Mouse (Mus musculus): ENCODE data around the gene Odf2l. TPM values are rescaled to one million over a fixed set of nuclear protein-coding genes. Genes with fewer than 3 reads are reported as not detected.

Gene Odf2l
- polyA plus RNA-seq, 1 experiment from 2014 or later, result 18.7 TPM

DNA sequence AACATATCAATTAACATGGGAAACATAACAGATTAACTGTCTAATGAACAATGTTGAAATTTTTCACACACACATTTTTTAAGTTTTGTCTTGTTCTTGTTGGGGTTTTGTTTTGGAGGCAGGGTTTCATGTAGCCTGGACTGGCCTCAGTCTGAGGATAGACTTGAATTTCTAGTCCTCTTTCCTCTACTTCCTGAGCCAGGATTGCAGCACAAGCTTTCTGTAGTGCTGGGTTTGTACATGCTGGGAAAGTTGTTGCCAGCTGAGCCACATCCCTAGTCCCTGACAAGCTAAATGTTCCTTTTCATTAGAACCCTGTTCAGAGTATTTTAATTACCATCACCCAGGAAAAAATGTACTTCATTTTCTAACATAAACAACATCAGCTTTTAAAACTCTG is 29.6 kb downstream of the Odf2l start:
- Histone ChIP-seq H3K9ac (ENCODE audit: low read depth, low read length) (no peak overlapping the region), H3K27ac (ENCODE audit: low read depth, low read length) (no peak overlapping the region)

GRCm38 (mm10) chr3:145151092-145151491 is 32.7 kb downstream of the Odf2l start:
- DNase-seq (ENCODE audit: low spot score) (no peak), ATAC-seq (replicated peaks; ENCODE audit: low FRiP score) (no peak)
- Histone ChIP-seq H3K4me3 (ENCODE audit: low read depth, low read length) (no peak overlapping the region), H3K4me1 (replicated peaks; ENCODE audit: control insufficient read depth, insufficient read depth, low read length) (no peaks in the 10 kb centered on the region), H3K27ac (ENCODE audit: low read depth, low read length) (no peak overlapping the region), H3K4me2 (no peak overlapping the region), H3K9me3 (ENCODE audit: control insufficient read depth, low read length) (no peaks in the 10 kb centered on the region), H3K36me3 (ENCODE audit: control insufficient read depth, insufficient read depth, low read length) (0 out of 2 replicates have a peak, but pooled peaks cover 4% of the 10 kb centered on the region), H3K27me3 (replicated peaks; ENCODE audit: control insufficient read depth, insufficient read depth, low read length) (no peaks in the 10 kb centered on the region), H3K9ac (ENCODE audit: low read depth, low read length) (no peak overlapping the region)
- 90% methylated on average over 7 of the region's 7 CpGs for WGBS

More for the DNA sequence above, 29.6 kb downstream of the Odf2l start:
- H3K4me3 ChIP-seq (ENCODE audit: low read depth, low read length), result no peak overlapping the region
- no peaks in the 10 kb centered on the region for H3K9me3 ChIP-seq (ENCODE audit: control insufficient read depth, low read length)
- ATAC-seq (replicated peaks; ENCODE audit: low FRiP score) (no peak), DNase-seq (ENCODE audit: low spot score) (no peak)
- no peak overlapping the region for H3K4me2 ChIP-seq
- H3K4me1 ChIP-seq (replicated peaks; ENCODE audit: control insufficient read depth, insufficient read depth, low read length), result no peaks in the 10 kb centered on the region
- 0 out of 2 replicates have a peak, but pooled peaks cover 4% of the 10 kb centered on the region for H3K36me3 ChIP-seq (ENCODE audit: control insufficient read depth, insufficient read depth, low read length)
- no peaks in the 10 kb centered on the region for H3K27me3 ChIP-seq (replicated peaks; ENCODE audit: control insufficient read depth, insufficient read depth, low read length)

DNA sequence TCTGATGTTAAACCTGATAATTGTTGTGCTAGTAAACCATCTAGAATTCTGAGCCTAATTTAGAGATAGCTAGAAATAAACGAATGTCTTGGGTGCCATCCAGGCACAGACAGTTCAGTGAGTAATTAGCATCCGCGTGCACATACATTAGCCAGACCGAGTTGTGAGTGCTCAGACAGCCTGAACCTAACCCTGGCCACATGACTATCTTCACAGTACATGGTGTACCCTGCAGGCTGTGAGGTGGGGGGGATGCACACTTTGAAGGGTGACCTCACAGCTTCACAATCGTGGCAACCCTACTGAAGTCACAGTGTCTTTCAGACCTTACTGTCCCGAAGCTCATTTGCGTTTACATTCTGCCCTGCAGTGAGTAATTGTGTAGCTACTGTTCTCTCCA is 33.5 kb downstream of the Odf2l start:
- Histone ChIP-seq H3K27ac (ENCODE audit: low read depth, low read length) (no peak overlapping the region), H3K36me3 (ENCODE audit: control insufficient read depth, insufficient read depth, low read length) (0 out of 2 replicates have a peak, but pooled peaks cover under 1% of the 10 kb centered on the region), H3K27me3 (replicated peaks; ENCODE audit: control insufficient read depth, insufficient read depth, low read length) (no peaks in the 10 kb centered on the region), H3K9ac (ENCODE audit: low read depth, low read length) (no peak overlapping the region), H3K9me3 (ENCODE audit: control insufficient read depth, low read length) (no peaks in the 10 kb centered on the region), H3K4me3 (ENCODE audit: low read depth, low read length) (no peak overlapping the region), H3K4me1 (replicated peaks; ENCODE audit: control insufficient read depth, insufficient read depth, low read length) (no peaks in the 10 kb centered on the region), H3K4me2 (no peak overlapping the region)
- DNase-seq (ENCODE audit: low spot score) (no peak), ATAC-seq (replicated peaks; ENCODE audit: low FRiP score) (no peak; the same call in 1 of the 2 replicates)
- 78% methylated on average over 7 of the region's 7 CpGs for WGBS

DNA sequence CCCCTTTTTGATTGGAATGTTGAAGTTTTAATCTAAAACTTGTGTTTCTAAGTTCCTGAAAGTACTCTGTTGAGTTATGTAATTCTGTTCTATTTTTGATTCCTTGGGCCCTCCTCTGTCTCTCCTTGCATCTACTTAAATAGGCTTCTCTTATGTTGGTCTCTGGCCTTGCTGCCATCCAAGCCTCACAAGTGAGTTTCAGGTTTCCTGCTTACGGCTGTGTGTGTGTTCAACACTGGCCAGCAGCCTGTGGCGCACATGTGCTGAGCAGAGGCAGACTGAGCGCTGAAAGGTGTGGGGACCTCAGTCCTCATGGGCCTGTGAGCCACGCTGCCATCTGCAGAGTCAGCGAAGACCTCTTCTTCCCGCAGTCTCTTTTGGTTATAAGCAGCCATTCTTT is 38.5 kb downstream of the Odf2l start:
- Histone ChIP-seq H3K27ac (ENCODE audit: low read depth, low read length) (no peak overlapping the region), H3K4me2 (no peak overlapping the region), H3K9me3 (ENCODE audit: control insufficient read depth, low read length) (no peaks in the 10 kb centered on the region), H3K4me1 (replicated peaks; ENCODE audit: control insufficient read depth, insufficient read depth, low read length) (no peaks in the 10 kb centered on the region), H3K4me3 (ENCODE audit: low read depth, low read length) (no peak overlapping the region), H3K27me3 (replicated peaks; ENCODE audit: control insufficient read depth, insufficient read depth, low read length) (no peaks in the 10 kb centered on the region), H3K36me3 (ENCODE audit: control insufficient read depth, insufficient read depth, low read length) (no peaks in the 10 kb centered on the region), H3K9ac (ENCODE audit: low read depth, low read length) (no peak overlapping the region)
- 94% methylated on average over 6 of the region's 6 CpGs for WGBS
- no peak for ATAC-seq (replicated peaks; ENCODE audit: low FRiP score)
- no peak for DNase-seq (ENCODE audit: low spot score)

GRCm38 (mm10) chr3:145158441-145158840 is 40.1 kb downstream of the Odf2l start:
- no peaks in the 10 kb centered on the region for H3K9me3 ChIP-seq (ENCODE audit: control insufficient read depth, low read length)
- no peaks in the 10 kb centered on the region for H3K4me1 ChIP-seq (replicated peaks; ENCODE audit: control insufficient read depth, insufficient read depth, low read length)
- no peak overlapping the region for H3K4me2 ChIP-seq
- ATAC-seq (replicated peaks; ENCODE audit: low FRiP score) (no peak), DNase-seq (ENCODE audit: low spot score) (no peak)
- WGBS, result 80% methylated on average over 3 of the region's 3 CpGs
- H3K27ac ChIP-seq (ENCODE audit: low read depth, low read length), result no peak overlapping the region
- no peak overlapping the region for H3K9ac ChIP-seq (ENCODE audit: low read depth, low read length)
- H3K4me3 ChIP-seq (ENCODE audit: low read depth, low read length), result no peak overlapping the region
- H3K27me3 ChIP-seq (replicated peaks; ENCODE audit: control insufficient read depth, insufficient read depth, low read length), result no peaks in the 10 kb centered on the region
- no peaks in the 10 kb centered on the region for H3K36me3 ChIP-seq (ENCODE audit: control insufficient read depth, insufficient read depth, low read length)

DNA sequence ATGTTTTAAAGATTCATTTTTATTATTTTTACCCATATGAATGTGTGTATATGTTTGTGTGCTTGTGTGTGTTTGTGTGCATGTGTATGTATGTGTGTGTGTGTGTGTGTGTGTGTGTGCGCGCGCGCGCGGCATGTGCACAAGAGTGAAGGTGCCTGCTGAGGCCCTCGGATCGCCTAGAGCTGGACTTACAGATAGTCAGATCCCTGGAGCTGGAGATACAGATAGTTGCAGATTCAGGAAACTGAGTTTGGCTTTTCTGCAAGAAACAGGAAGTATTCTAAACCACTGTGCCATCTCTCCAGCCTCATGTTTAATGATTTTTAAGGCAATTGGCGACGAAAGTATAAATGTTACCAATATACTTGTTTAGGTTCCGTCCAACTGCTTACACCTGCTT is 48.4 kb downstream of the Odf2l start:
- no peaks in the 10 kb centered on the region for H3K36me3 ChIP-seq (ENCODE audit: control insufficient read depth, insufficient read depth, low read length)
- 70% methylated on average over 11 of the region's 11 CpGs for WGBS
- H3K27ac ChIP-seq (ENCODE audit: low read depth, low read length), result no peak overlapping the region
- no peak for ATAC-seq (replicated peaks; ENCODE audit: low FRiP score)
- no peaks in the 10 kb centered on the region for H3K9me3 ChIP-seq (ENCODE audit: control insufficient read depth, low read length)
- DNase-seq (ENCODE audit: low spot score), result no peak
- no peak overlapping the region for H3K4me2 ChIP-seq
- no peak overlapping the region for H3K4me3 ChIP-seq (ENCODE audit: low read depth, low read length)
- H3K27me3 ChIP-seq (replicated peaks; ENCODE audit: control insufficient read depth, insufficient read depth, low read length), result no peaks in the 10 kb centered on the region
- H3K9ac ChIP-seq (ENCODE audit: low read depth, low read length), result no peak overlapping the region
- H3K4me1 ChIP-seq (replicated peaks; ENCODE audit: control insufficient read depth, insufficient read depth, low read length), result no peaks in the 10 kb centered on the region

- Histone ChIP-seq H3K9me3 (ENCODE audit: control insufficient read depth, low read length) (no peaks in the 10 kb centered on the region), H3K9ac (ENCODE audit: low read depth, low read length) (no peak overlapping the region), H3K4me1 (replicated peaks; ENCODE audit: control insufficient read depth, insufficient read depth, low read length) (no peaks in the 10 kb centered on the region), H3K27ac (ENCODE audit: low read depth, low read length) (no peak overlapping the region), H3K27me3 (replicated peaks; ENCODE audit: control insufficient read depth, insufficient read depth, low read length) (no peaks in the 10 kb centered on the region), H3K36me3 (ENCODE audit: control insufficient read depth, insufficient read depth, low read length) (no peaks in the 10 kb centered on the region), H3K4me2 (no peak overlapping the region), H3K4me3 (ENCODE audit: low read depth, low read length) (no peak overlapping the region)
- DNase-seq (ENCODE audit: low spot score) (no peak), ATAC-seq (replicated peaks; ENCODE audit: low FRiP score) (no peak)
- WGBS, result 72% methylated on average over 5 of the region's 5 CpGs
Measured at GRCm38 (mm10) chr3:145167766-145168165, 49.4 kb downstream of the Odf2l start.

GRCm38 (mm10) chr3:145168844-145169696 is 50.7 kb downstream of the Odf2l start:
- Histone ChIP-seq H3K4me2 (no peak overlapping the region), H3K9me3 (ENCODE audit: control insufficient read depth, low read length) (no peaks in the 10 kb centered on the region), H3K9ac (ENCODE audit: low read depth, low read length) (no peak overlapping the region), H3K27ac (ENCODE audit: low read depth, low read length) (no peak overlapping the region), H3K4me1 (replicated peaks; ENCODE audit: control insufficient read depth, insufficient read depth, low read length) (no peaks in the 10 kb centered on the region), H3K27me3 (replicated peaks; ENCODE audit: control insufficient read depth, insufficient read depth, low read length) (no peaks in the 10 kb centered on the region), H3K36me3 (ENCODE audit: control insufficient read depth, insufficient read depth, low read length) (no peaks in the 10 kb centered on the region), H3K4me3 (ENCODE audit: low read depth, low read length) (no peak overlapping the region)
- ATAC-seq (replicated peaks; ENCODE audit: low FRiP score), result no peak
- no peak for DNase-seq (ENCODE audit: low spot score)
- WGBS, result 72% methylated on average over 13 of the region's 13 CpGs

DNA sequence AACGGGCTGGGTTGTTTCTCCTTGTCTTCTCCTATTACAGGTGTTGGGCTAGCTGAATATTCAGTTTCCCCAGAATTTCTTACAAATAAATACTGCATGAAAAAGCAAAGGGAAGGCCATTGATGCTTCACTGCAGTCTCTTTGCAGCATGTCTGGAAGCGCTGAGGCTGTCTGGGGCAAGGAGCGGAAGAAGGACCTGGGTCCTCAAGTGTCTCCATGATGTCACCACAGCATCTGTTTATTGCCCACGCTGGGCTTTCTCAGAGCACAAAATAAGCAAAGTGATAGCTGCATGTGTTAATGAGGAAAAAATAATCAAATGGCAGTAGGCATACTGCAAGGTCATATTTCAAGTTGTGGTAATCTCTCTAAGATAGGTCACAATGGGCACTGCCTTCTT is 51.6 kb downstream of the Odf2l start:
- no peak overlapping the region for H3K4me3 ChIP-seq (ENCODE audit: low read depth, low read length)
- H3K9ac ChIP-seq (ENCODE audit: low read depth, low read length), result no peak overlapping the region
- no peaks in the 10 kb centered on the region for H3K4me1 ChIP-seq (replicated peaks; ENCODE audit: control insufficient read depth, insufficient read depth, low read length)
- WGBS, result 78% methylated on average over 4 of the region's 4 CpGs
- H3K9me3 ChIP-seq (ENCODE audit: control insufficient read depth, low read length), result no peaks in the 10 kb centered on the region
- no peaks in the 10 kb centered on the region for H3K36me3 ChIP-seq (ENCODE audit: control insufficient read depth, insufficient read depth, low read length)
- DNase-seq (ENCODE audit: low spot score), result no peak
- ATAC-seq (replicated peaks; ENCODE audit: low FRiP score), result no peak
- H3K27me3 ChIP-seq (replicated peaks; ENCODE audit: control insufficient read depth, insufficient read depth, low read length), result no peaks in the 10 kb centered on the region
- H3K4me2 ChIP-seq, result no peak overlapping the region
- no peak overlapping the region for H3K27ac ChIP-seq (ENCODE audit: low read depth, low read length)

Measured in liver, embryonic 11.5 days (tissue).